Mouse (Mus musculus) megakaryocyte, adult 5-6 weeks (primary cell): Measurements from ENCODE around the gene Pnmal2. TPM values are rescaled to one million over a fixed set of nuclear protein-coding genes. Genes with fewer than 3 reads are reported as not detected.

Experiments used
- ATAC-seq: 2 replicates; pipeline ENCODE4 v1.8.0; 2016; ENCODE audit warnings: mild to moderate bottlenecking, inconsistent platforms; ENCODE audit not compliant: poor library complexity, severe bottlenecking
- total RNA-seq, 2 experiments: library from RNA; stranded (forward) in 1 of 2; stranded (reverse) in 1 of 2; fragments of 153-499, 151-499 nt in 1 of 2; fragments of 221-1000, 200-1000 nt in 1 of 2; gene quantifications; 2 replicates each; pipeline versions ENCODE4 v1.2.3 to v1.2.4; 2015 to 2017

The Pnmal2 gene
- total RNA-seq, 2 experiments from 2014 or later: not detected

DNA sequence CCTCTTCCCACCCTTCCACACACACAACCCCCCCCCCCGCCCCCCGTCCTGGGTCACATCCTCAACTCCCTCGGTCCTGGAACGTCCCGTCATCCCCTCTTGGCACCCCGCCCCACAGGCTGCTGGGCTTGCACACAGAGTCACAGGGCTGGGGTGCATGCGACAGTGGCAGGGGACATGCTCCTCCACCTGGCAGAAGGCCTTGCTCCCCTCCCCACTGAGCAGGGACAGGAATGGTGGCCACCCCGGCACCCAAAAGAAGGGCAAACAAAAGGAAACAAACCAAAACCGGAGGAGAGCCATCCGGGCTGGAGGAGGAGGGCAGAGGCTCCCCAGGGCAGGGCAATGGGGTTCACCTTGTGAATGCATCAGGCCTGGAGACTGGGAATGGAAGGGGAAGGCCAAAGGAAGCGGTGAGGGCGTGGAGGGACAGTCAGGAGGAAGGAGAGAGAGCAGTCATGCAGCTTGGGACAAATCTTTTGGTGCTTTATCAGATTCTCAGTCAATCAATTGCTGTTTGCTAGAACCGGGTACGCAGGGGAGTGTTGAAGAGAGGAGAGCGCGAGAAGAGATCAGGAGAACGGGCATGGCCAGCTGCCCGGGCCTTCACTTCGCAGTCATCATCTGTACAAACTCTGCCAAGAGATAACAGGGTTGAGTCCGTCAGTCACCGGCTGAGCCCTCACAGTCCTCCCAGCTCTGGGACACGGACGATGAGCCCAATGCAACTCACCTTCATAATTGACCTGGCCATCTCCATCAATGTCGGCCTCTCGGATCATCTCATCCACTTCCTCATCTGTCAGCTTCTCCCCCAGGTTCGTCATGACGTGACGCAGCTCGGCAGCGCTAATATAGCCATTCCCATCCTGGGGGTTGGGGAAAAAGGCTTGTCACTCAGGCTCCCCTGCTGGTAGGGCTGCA, 27.9 kb upstream of the Pnmal2 start:
- ATAC-seq: no peak

GRCm38 (mm10) chr7:16917447-16917846, 27.0 kb upstream of the Pnmal2 start:
- no peak for ATAC-seq

- ATAC-seq: no peak
Measured at GRCm38 (mm10) chr7:16918014-16918413, 26.5 kb upstream of the Pnmal2 start.

- ATAC-seq: no peak
Measured at GRCm38 (mm10) chr7:16918670-16919069, 25.8 kb upstream of the Pnmal2 start.

DNA sequence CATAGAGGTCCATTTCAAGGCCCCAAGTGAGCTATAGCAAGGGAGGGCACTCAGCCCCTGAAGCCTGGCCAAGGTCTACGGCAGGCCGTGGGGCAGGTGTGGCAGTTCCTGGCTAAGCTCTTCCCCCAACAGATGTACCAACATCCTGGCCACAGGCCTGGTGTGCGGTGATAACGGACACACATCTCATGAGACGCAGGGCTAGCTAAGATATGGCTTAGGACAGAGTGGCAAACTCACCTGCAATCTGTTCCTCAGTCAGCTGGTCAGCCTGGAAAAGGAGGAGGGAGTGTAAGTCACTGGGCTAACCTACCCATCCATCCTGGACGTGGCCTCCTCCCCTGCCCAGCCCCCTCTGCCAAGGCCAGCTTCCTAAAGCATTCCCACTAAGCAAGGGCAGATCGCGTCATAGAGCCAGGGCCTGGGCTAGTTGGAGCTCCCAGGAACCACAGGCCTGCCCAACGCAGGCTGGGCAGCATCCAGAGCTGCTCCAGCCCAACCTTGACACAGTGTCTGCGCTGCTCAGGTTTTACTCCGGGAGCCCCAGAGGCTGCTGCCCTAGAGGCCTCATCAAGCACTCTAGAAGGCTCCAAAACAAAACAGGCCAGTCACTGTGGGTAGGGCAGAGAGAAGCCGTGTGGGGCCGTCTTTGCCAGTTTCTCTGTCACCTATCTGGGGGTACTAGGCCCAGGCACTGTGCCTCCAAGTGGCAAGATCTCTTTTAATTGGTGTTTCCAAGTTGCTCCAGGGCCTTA, 24.9 kb upstream of the Pnmal2 start:
- ATAC-seq: no peak

DNA sequence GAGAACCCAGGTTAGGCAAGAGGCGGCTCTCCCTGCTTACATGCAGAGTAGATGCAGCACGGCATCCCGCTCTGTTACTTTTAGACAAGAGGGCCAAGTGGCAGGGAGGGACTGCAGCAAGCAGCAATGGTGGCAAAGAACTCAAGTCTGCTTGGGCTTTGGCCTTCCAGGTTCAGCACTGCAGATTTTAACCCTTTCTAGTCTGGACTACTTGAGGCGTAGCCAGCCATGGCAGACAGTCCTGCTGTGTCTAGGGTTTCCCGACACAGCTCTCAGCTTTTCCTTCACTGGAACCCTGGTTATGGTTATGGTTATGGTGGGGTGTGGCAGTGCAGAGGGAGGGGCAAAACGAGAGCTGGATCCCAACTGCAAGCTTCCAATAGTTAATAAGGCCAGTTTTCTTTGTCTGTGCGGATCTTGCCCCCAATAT, 24.3 kb upstream of the Pnmal2 start:
- no peak for ATAC-seq

- ATAC-seq: no peak
Measured at GRCm38 (mm10) chr7:16920818-16921791, 23.4 kb upstream of the Pnmal2 start.

DNA sequence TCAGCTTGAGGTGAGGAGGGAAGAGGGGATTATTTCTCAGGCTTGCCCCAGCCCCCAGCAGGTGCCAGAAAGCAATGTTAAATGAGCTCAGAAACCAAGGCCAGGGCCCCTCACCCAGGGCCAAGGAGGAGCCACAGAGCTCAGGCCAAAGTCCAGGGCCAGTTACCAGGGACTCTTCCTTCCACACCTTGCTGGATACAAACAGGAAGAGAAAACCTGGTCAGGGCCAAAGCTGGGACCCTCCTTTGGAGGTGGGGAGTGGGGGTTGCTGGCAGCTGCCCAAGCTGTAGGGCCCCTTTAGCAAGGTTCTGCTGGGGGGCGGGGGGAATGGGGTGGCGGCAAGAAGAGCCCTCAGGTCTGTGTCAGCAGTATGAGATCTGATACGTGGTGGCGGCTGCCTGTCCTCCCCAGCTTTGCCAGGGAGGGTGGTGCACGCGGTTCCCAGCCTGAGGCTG, 22.6 kb upstream of the Pnmal2 start:
- ATAC-seq: no peak

DNA sequence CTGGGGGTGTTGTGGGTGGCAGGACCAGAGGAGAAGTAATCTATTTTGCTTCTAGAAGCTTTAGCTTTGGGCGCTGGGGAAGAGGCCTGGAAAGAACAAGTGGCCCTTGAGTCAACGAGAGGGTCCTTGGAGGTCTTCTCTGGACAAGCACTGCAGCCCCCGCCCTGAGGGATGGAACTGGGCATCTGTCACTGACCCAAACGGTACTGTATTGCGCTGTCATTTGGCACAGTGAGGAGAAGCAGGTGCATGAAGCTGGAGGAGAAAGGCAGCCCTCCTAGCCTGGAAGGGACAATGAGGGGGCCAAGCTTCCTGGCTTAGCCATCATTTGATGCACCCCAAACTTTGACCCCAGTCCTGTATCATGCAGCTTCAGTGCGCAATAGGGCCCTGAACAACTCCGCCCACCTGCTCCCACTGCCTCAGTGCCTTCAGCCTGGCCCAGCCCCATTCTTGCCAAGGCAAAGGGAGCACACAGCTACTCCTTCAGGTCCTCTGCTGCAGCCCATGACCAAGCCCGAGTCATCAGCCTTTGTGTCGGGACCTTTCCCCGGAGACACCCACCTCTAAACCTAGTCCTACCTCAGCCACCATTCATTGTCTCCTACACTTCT, 22.0 kb upstream of the Pnmal2 start:
- ATAC-seq: no peak

- no peak for ATAC-seq
Measured at GRCm38 (mm10) chr7:16923283-16924036, 21.0 kb upstream of the Pnmal2 start.

DNA sequence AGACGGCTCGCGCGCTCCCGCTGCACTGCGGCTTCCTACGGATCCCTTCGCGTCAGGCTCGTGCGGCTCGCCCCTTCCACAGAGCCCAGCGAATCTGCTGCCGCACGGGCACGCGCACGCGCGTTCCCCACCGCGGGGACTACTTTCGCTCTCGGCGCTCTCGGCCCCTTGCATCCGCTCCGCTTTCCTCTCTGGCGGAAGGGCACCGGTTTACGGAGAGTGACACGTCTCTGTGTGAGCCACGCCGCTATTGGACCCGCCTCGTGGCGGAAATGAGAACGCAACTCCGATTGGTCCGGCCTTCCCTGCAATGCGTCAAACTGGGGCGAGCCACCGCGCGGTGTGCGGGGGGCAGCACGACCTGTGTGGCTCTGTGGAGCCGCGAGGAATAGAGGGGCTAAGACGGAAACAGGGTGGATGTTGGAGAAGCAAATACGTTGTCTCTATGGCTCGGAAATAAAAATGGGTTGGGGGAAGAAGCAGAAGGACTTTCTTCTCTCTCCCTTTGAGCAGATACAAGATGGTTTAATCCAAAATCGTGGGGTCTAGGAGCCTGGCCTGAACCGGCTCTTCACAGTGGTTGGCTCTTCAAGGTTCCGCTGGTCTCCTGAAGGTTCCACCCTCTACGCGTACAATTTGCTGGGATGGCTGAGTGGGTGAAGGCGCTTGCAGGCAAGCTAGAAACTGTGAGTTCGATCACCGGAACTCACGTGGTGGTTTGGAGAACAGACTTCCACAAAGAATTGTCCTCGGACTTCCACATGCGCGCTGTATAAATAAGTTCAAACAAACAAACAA, 20.2 kb upstream of the Pnmal2 start, which contains the start of gene Calm3:
TSS of gene Calm3 (minus strand) at position 78 of the 798 bp plus-strand sequence.
- ATAC-seq: peak; percentile 91

GRCm38 (mm10) chr7:16928341-16928740, 16.1 kb upstream of the Pnmal2 start:
- ATAC-seq: no peak

DNA sequence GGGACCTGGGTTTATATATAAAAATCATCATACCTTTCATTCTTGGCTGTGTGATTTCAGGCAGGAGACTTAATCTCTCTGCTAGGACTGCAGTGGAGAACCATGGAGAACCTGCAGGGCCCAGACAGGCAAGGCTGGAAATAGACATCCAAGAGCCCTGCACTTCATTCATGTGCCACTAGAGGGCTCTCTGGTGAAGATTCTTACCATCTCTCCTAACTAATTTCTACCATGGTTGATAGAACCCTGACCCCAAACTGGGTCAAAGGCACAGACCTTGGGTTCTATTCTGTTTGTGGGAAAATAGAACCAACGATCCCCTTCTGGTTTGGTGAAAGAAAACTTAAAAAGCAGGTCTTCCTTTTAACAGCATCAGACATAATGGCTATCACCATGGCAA, 13.6 kb upstream of the Pnmal2 start:
- peak; percentile 81 for ATAC-seq

GRCm38 (mm10) chr7:16931968-16932627, 12.4 kb upstream of the Pnmal2 start:
- ATAC-seq: peak; percentile 88

- ATAC-seq: peak; percentile 47; the same call in 1 of the 2 replicates
Measured at GRCm38 (mm10) chr7:16932704-16933577, 11.5 kb upstream of the Pnmal2 start.

GRCm38 (mm10) chr7:16937312-16937711, 7.2 kb upstream of the Pnmal2 start:
- ATAC-seq: no peak
